Mouse (Mus musculus) embryo, embryonic 11 days (tissue): ENCODE data around the gene Pdpk1.
"Not testable (repeated sequence)": the region's sequence is repeated elsewhere in the genome, so short reads cannot be mapped to it uniquely, and the experiment has no call there.

Experiments used
- DNase-seq: peaks from one replicate; pipeline ENCODE4 v3.0.0-alpha.2; 2015

The Pdpk1 gene

GRCm38 (mm10) chr17:24162584-24163175 is 12.0 kb upstream of the Pdpk1 start:
- DNase-seq: peak; percentile 1

GRCm38 (mm10) chr17:24161466-24161865 is 10.7 kb upstream of the Pdpk1 start:
- DNase-seq: no peak

- no peak for DNase-seq
Observed at GRCm38 (mm10) chr17:24157526-24157925, 6.8 kb upstream of the Pdpk1 start.

GRCm38 (mm10) chr17:24157121-24157520 is 6.4 kb upstream of the Pdpk1 start:
- no peak for DNase-seq

- DNase-seq: no peak
Observed at GRCm38 (mm10) chr17:24156394-24156793, 5.7 kb upstream of the Pdpk1 start.

GRCm38 (mm10) chr17:24155742-24156141 is 5.0 kb upstream of the Pdpk1 start:
- no peak for DNase-seq

- no peak for DNase-seq
Observed at GRCm38 (mm10) chr17:24154463-24154862, 3.7 kb upstream of the Pdpk1 start.

GRCm38 (mm10) chr17:24151890-24152563 is 1.3 kb upstream of the Pdpk1 start:
- peak; percentile 87 for DNase-seq

GRCm38 (mm10) chr17:24151382-24151781 is 658 bp upstream of the Pdpk1 start:
- DNase-seq: no peak

GRCm38 (mm10) chr17:24149421-24149820 is 1.3 kb downstream of the Pdpk1 start:
- no peak for DNase-seq

- DNase-seq: no peak
Observed at GRCm38 (mm10) chr17:24142897-24143296, 7.8 kb downstream of the Pdpk1 start.

- peak; percentile 99 for DNase-seq
Observed at GRCm38 (mm10) chr17:24141425-24141920, 9.3 kb downstream of the Pdpk1 start.

GRCm38 (mm10) chr17:24140845-24141424 is 9.8 kb downstream of the Pdpk1 start:
- peak; percentile 36 for DNase-seq

GRCm38 (mm10) chr17:24139968-24140367 is 10.8 kb downstream of the Pdpk1 start:
- DNase-seq: no peak

- DNase-seq: no peak
Observed at GRCm38 (mm10) chr17:24139256-24139655, 11.5 kb downstream of the Pdpk1 start.

GRCm38 (mm10) chr17:24137226-24137880 is 13.4 kb downstream of the Pdpk1 start:
- DNase-seq: no peak

GRCm38 (mm10) chr17:24134062-24134461 is 16.7 kb downstream of the Pdpk1 start:
- DNase-seq: no peak

GRCm38 (mm10) chr17:24132919-24133318 is 17.8 kb downstream of the Pdpk1 start:
- not testable (repeated sequence) for DNase-seq

GRCm38 (mm10) chr17:24131570-24131969 is 19.2 kb downstream of the Pdpk1 start:
- no peak for DNase-seq

GRCm38 (mm10) chr17:24129246-24129645 is 21.5 kb downstream of the Pdpk1 start:
- DNase-seq: not testable (repeated sequence)

GRCm38 (mm10) chr17:24127592-24127991 is 23.1 kb downstream of the Pdpk1 start:
- no peak for DNase-seq

GRCm38 (mm10) chr17:24126801-24127200 is 23.9 kb downstream of the Pdpk1 start:
- no peak for DNase-seq

GRCm38 (mm10) chr17:24119446-24119845 is 31.3 kb downstream of the Pdpk1 start:
- no peak for DNase-seq

GRCm38 (mm10) chr17:24113031-24113430 is 37.7 kb downstream of the Pdpk1 start:
- no peak for DNase-seq
